Mouse (Mus musculus): Measurements from ENCODE around the gene Jmjd6. TPM values are rescaled to one million over a fixed set of nuclear protein-coding genes. Genes with fewer than 3 reads are reported as not detected.

The Jmjd6 gene
- polyA plus RNA-seq, 1 experiment from 2014 or later: 65.7 TPM

Other genes with a start within 250 kb of the Jmjd6 start
- gene Rhbdf2, start 216.4 kb downstream of the Jmjd6 start, polyA plus RNA-seq (2015; fragmentation: Nextera tagmentation; extraction: Ambion mirVana): 12.5 and 13.5 TPM in 2 replicates
- 1.8 and 3.2 TPM in 2 replicates for gene Prcd, start 189.9 kb downstream of the Jmjd6 start, polyA plus RNA-seq (2015; fragmentation: Nextera tagmentation; extraction: Ambion mirVana)
- 11.2 and 11.9 TPM in 2 replicates for gene Cygb, start 189.1 kb downstream of the Jmjd6 start, polyA plus RNA-seq (2015; fragmentation: Nextera tagmentation; extraction: Ambion mirVana)
- not detected in 2 replicates for gene St6galnac1, start 67.9 kb downstream of the Jmjd6 start, polyA plus RNA-seq (2015; fragmentation: Nextera tagmentation; extraction: Ambion mirVana)
- gene Mxra7, start 15.4 kb downstream of the Jmjd6 start, polyA plus RNA-seq (2015; fragmentation: Nextera tagmentation; extraction: Ambion mirVana): 18.8 and 19.0 TPM in 2 replicates
- gene Mettl23, start 171 bp downstream of the Jmjd6 start, polyA plus RNA-seq (2015; fragmentation: Nextera tagmentation; extraction: Ambion mirVana): 61.3 and 61.9 TPM in 2 replicates
- 30.3 and 30.5 TPM in 2 replicates for gene Mfsd11, start 9.0 kb upstream of the Jmjd6 start, polyA plus RNA-seq (2015; fragmentation: Nextera tagmentation; extraction: Ambion mirVana)
- 857 and 876 TPM in 2 replicates for gene Srsf2, start 9.6 kb upstream of the Jmjd6 start, polyA plus RNA-seq (2015; fragmentation: Nextera tagmentation; extraction: Ambion mirVana)
- gene Mgat5b, start 75.4 kb upstream of the Jmjd6 start, polyA plus RNA-seq (2015; fragmentation: Nextera tagmentation; extraction: Ambion mirVana): 0.35 and 0.69 TPM in 2 replicates